Mouse (Mus musculus) neural tube, embryonic 15.5 days (tissue): ENCODE results near the gene Smg6. TPM values are rescaled to one million over a fixed set of nuclear protein-coding genes. Genes with fewer than 3 reads are reported as not detected.

ENCODE experiments used
- ATAC-seq: fragments of 200-750 bp; cut with Nextera tagmentation; 2 replicates; pipeline ENCODE4 v1.8.0; 2017; ENCODE audit warnings: mild to moderate bottlenecking, moderate TSS enrichment, moderate library complexity; ENCODE audit not compliant: low FRiP score
- H3K27ac ChIP-seq: fragments of 300-500 bp; sonication (generic); replicated peaks from 2 replicates; pipeline ENCODE4 v1.5.1; 2015; ENCODE audit warnings: mild to moderate bottlenecking, inconsistent platforms
- H3K27me3 ChIP-seq: fragments of 300-500 bp; sonication (generic); replicated peaks from 2 replicates; pipeline ENCODE4 v1.6.1; 2015; ENCODE audit warnings: inconsistent platforms
- H3K36me3 ChIP-seq: fragments of 300-500 bp; sonication (generic); 2 replicates; pipeline ENCODE4 v1.6.1; 2015; ENCODE audit warnings: inconsistent platforms
- H3K4me1 ChIP-seq: fragments of 300-500 bp; sonication (generic); 2 replicates; pipeline ENCODE4 v1.6.1; 2015; ENCODE audit warnings: inconsistent platforms
- H3K4me2 ChIP-seq: fragments of 300-500 bp; sonication (generic); 2 replicates; pipeline ENCODE4 v1.6.1; 2015; ENCODE audit warnings: inconsistent platforms, mild to moderate bottlenecking, moderate library complexity
- H3K4me3 ChIP-seq: fragments of 300-500 bp; sonication (generic); replicated peaks from 2 replicates; pipeline ENCODE4 v1.5.1; 2015; ENCODE audit warnings: mild to moderate bottlenecking, inconsistent platforms
- H3K9ac ChIP-seq: fragments of 300-500 bp; sonication (generic); replicated peaks from 2 replicates; pipeline ENCODE4 v1.6.1; 2015; ENCODE audit warnings: mild to moderate bottlenecking, inconsistent platforms
- H3K9me3 ChIP-seq: fragments of 300-500 bp; sonication (generic); replicated peaks from 2 replicates; pipeline ENCODE4 v1.6.1; 2016; ENCODE audit warnings: inconsistent platforms
- WGBS: fragments of 180-500 bp; shearing (Covaris S2); methylation state at CpG from one replicate; pipeline ENCODE4 v1.1.7; 2015; ENCODE audit warnings: mixed read lengths; 5-methylcytosine and 5-hydroxymethylcytosine counted together
- polyA plus RNA-seq: library from polyadenylated mRNA; unstranded; fragments of >200 nt; fragmentation: Nextera tagmentation; extraction: Ambion mirVana; gene quantifications from 2 replicates; pipeline ENCODE4 v1.2.1, GENCODE M21; 2015

The Smg6 gene
- polyA plus RNA-seq, 1 experiment from 2014 or later: 13.3 TPM

- no peak for ATAC-seq
- no peak overlapping the region for H3K27ac ChIP-seq
- WGBS: 64% methylated on average over 2 of the region's 2 CpGs
- H3K4me1 ChIP-seq: no peaks in the 10 kb centered on the region
- H3K36me3 ChIP-seq: peaks cover 8% of the 10 kb centered on the region
- H3K27me3 ChIP-seq: no peaks in the 10 kb centered on the region
- no peak overlapping the region for H3K9ac ChIP-seq
- no peak overlapping the region for H3K4me2 ChIP-seq
- H3K4me3 ChIP-seq: no peak overlapping the region
- no peaks in the 10 kb centered on the region for H3K9me3 ChIP-seq
Observed at GRCm38 (mm10) chr11:75078616-75079015, 153.0 kb downstream of the Smg6 start.

DNA sequence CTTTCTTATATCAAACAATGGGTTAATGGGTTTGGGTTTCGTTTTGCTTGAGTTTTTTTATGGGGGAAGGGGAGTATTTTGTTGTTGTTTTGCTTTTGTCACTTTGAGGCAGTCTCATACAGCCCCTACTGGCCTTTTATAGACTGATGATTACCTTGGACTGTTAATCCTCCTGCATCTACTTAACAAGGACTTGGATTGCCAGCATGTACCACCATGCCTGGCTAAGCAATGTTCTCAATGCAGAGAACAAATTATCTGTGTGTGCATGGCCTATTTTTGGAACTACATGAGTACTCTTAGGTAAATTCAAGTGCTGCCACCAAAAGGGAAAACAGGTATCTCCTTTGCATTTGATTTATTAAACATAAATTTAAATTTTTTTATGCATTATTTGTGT, 157.4 kb downstream of the Smg6 start:
- 76% methylated on average over 1 of the region's 1 CpGs for WGBS
- Histone ChIP-seq H3K36me3 (peaks cover 8% of the 10 kb centered on the region), H3K4me3 (no peak overlapping the region), H3K27me3 (no peaks in the 10 kb centered on the region), H3K27ac (no peak overlapping the region), H3K9ac (no peak overlapping the region), H3K4me1 (no peaks in the 10 kb centered on the region), H3K4me2 (no peak overlapping the region), H3K9me3 (no peaks in the 10 kb centered on the region)
- ATAC-seq: no peak

DNA sequence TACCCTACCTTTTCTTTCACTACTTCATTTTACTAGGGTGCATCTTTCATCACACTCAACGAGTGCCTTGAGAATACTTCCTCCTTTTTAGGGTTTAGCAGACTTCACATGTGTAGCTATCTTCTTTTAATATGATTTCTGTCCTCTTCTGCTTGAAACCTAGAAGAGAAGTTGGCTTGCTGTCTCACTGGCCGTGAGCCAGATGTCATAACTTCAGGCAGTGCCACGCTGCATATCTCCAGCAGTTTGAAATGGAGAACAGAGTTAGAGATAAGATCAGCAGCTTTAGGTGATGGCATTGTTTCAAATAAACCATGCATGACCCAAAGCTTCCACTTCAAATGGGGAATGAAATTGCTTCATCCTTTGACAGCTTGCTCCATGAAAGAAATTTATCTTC, 166.5 kb downstream of the Smg6 start:
- no peaks in the 10 kb centered on the region for H3K9me3 ChIP-seq
- no peaks in the 10 kb centered on the region for H3K36me3 ChIP-seq
- 56% methylated on average over 3 of the region's 3 CpGs for WGBS
- no peak overlapping the region for H3K9ac ChIP-seq
- H3K4me2 ChIP-seq: no peak overlapping the region
- peak overlapping the region; percentile 38; the same call in 1 of the 2 replicates for H3K27ac ChIP-seq
- H3K4me1 ChIP-seq: peaks cover 14% of the 10 kb centered on the region
- no peak overlapping the region for H3K4me3 ChIP-seq
- no peaks in the 10 kb centered on the region for H3K27me3 ChIP-seq
- no peak for ATAC-seq

DNA sequence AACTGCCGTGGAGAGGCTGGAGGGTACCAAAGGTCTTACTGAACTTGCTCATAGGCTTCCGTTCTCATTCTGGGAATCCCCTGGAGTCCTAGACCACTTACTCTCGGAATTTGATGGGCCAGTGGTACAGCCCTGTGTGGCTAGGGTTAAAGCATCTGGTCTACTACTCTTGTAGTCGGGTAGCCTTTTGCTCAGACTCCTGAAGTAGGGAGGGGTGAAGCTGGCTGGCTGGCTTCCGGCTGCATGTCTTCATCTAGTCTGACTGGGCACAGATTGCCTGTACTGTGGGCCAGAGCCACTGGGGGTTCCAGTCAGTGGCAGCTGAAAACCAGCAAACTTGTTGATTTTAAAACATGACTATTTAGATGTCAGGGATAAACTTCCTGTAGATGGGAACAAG, 167.0 kb downstream of the Smg6 start:
- Histone ChIP-seq H3K4me2 (no peak overlapping the region), H3K36me3 (0 out of 2 replicates have a peak, but pooled peaks cover 1% of the 10 kb centered on the region), H3K9ac (no peak overlapping the region), H3K27me3 (no peaks in the 10 kb centered on the region), H3K9me3 (no peaks in the 10 kb centered on the region), H3K4me1 (peaks cover 14% of the 10 kb centered on the region), H3K4me3 (no peak overlapping the region), H3K27ac (no peak overlapping the region; the same call in 1 of the 2 replicates)
- 39% methylated on average over 5 of the region's 5 CpGs for WGBS
- ATAC-seq: no peak

- Histone ChIP-seq H3K36me3 (0 out of 2 replicates have a peak, but pooled peaks cover 4% of the 10 kb centered on the region), H3K27me3 (no peaks in the 10 kb centered on the region), H3K4me3 (no peak overlapping the region), H3K27ac (no peak overlapping the region), H3K4me2 (no peak overlapping the region), H3K9me3 (no peaks in the 10 kb centered on the region), H3K4me1 (peaks cover 14% of the 10 kb centered on the region), H3K9ac (no peak overlapping the region)
- ATAC-seq: no peak
- WGBS: 84% methylated on average over 1 of the region's 1 CpGs
Observed at GRCm38 (mm10) chr11:75094759-75095158, 169.1 kb downstream of the Smg6 start.

GRCm38 (mm10) chr11:75102763-75103339, 177.2 kb downstream of the Smg6 start:
- Histone ChIP-seq H3K27ac (peak overlapping the region; percentile 48; the same call in 1 of the 2 replicates), H3K4me2 (no peak overlapping the region), H3K36me3 (0 out of 2 replicates have a peak, but pooled peaks cover 1% of the 10 kb centered on the region), H3K9me3 (no peaks in the 10 kb centered on the region), H3K4me3 (no peak overlapping the region), H3K9ac (no peak overlapping the region), H3K27me3 (no peaks in the 10 kb centered on the region), H3K4me1 (peaks cover 11% of the 10 kb centered on the region; the same call in 1 of the 2 replicates)
- ATAC-seq: no peak
- WGBS: 69% methylated on average over 5 of the region's 5 CpGs

GRCm38 (mm10) chr11:75106614-75107013, 181.0 kb downstream of the Smg6 start:
- H3K4me2 ChIP-seq: no peak overlapping the region
- H3K27me3 ChIP-seq: no peaks in the 10 kb centered on the region
- no peaks in the 10 kb centered on the region for H3K9me3 ChIP-seq
- H3K36me3 ChIP-seq: no peaks in the 10 kb centered on the region
- 72% methylated on average over 5 of the region's 5 CpGs for WGBS
- H3K4me3 ChIP-seq: no peak overlapping the region
- ATAC-seq: no peak
- no peak overlapping the region for H3K27ac ChIP-seq
- H3K9ac ChIP-seq: no peak overlapping the region
- peaks cover 11% of the 10 kb centered on the region; the same call in 1 of the 2 replicates for H3K4me1 ChIP-seq

- H3K27ac ChIP-seq: no peak overlapping the region
- no peak overlapping the region for H3K4me3 ChIP-seq
- no peak overlapping the region for H3K4me2 ChIP-seq
- H3K36me3 ChIP-seq: no peaks in the 10 kb centered on the region
- no peaks in the 10 kb centered on the region for H3K27me3 ChIP-seq
- no peak for ATAC-seq
- no peak overlapping the region for H3K9ac ChIP-seq
- no peaks in the 10 kb centered on the region for H3K9me3 ChIP-seq
- H3K4me1 ChIP-seq: no peaks in the 10 kb centered on the region
Observed at GRCm38 (mm10) chr11:75108909-75109308, 183.3 kb downstream of the Smg6 start.

DNA sequence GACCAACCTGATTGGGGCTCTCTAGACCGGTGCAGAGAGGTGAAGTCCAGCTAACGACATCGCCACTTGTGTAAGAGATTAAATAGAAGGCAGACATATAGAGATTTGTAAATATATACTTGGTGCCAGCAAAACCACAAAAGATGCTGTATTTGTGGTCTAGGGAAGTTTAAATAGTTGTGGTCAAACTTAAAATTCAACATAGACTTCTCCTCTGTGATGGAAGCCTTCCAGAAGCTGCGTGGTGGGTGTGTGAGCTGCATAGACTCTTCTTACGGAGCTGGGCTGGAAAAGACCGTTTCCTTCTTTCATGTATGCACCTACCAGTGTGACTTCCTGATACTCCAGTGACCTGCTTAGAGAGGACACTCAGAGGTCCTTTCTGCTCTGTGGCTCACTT, 190.8 kb downstream of the Smg6 start:
- no peak overlapping the region for H3K4me2 ChIP-seq
- H3K27ac ChIP-seq: no peak overlapping the region
- H3K9me3 ChIP-seq: no peaks in the 10 kb centered on the region
- H3K4me1 ChIP-seq: no peaks in the 10 kb centered on the region
- H3K27me3 ChIP-seq: no peaks in the 10 kb centered on the region
- no peak for ATAC-seq
- 88% methylated on average over 6 of the region's 6 CpGs for WGBS
- H3K9ac ChIP-seq: no peak overlapping the region
- no peaks in the 10 kb centered on the region for H3K36me3 ChIP-seq
- H3K4me3 ChIP-seq: no peak overlapping the region

GRCm38 (mm10) chr11:75118141-75118540, 192.5 kb downstream of the Smg6 start:
- WGBS: 99% methylated on average over 2 of the region's 2 CpGs
- ATAC-seq: no peak

GRCm38 (mm10) chr11:75119298-75119697, 193.7 kb downstream of the Smg6 start:
- WGBS: 91% methylated on average over 2 of the region's 2 CpGs
- Histone ChIP-seq H3K27me3 (no peaks in the 10 kb centered on the region), H3K27ac (no peak overlapping the region), H3K4me1 (no peaks in the 10 kb centered on the region), H3K9ac (no peak overlapping the region), H3K9me3 (no peaks in the 10 kb centered on the region), H3K4me2 (no peak overlapping the region), H3K4me3 (no peak overlapping the region), H3K36me3 (no peaks in the 10 kb centered on the region)
- no peak for ATAC-seq

More at GRCm38 (mm10) chr11:75118141-75118540, 192.5 kb downstream of the Smg6 start:
- Histone ChIP-seq H3K9ac (no peak overlapping the region), H3K9me3 (no peaks in the 10 kb centered on the region), H3K4me1 (no peaks in the 10 kb centered on the region), H3K4me3 (no peak overlapping the region), H3K36me3 (no peaks in the 10 kb centered on the region), H3K27me3 (no peaks in the 10 kb centered on the region), H3K27ac (no peak overlapping the region), H3K4me2 (no peak overlapping the region)

- H3K4me2 ChIP-seq: no peak overlapping the region
- ATAC-seq: no peak
- H3K4me1 ChIP-seq: no peaks in the 10 kb centered on the region
- no peaks in the 10 kb centered on the region for H3K27me3 ChIP-seq
- no peak overlapping the region for H3K27ac ChIP-seq
- 76% methylated on average over 3 of the region's 3 CpGs for WGBS
- no peaks in the 10 kb centered on the region for H3K9me3 ChIP-seq
- no peak overlapping the region for H3K4me3 ChIP-seq
- no peaks in the 10 kb centered on the region for H3K36me3 ChIP-seq
- no peak overlapping the region for H3K9ac ChIP-seq
Observed at GRCm38 (mm10) chr11:75119841-75120240, 194.2 kb downstream of the Smg6 start.
